Mouse (Mus musculus): ENCODE data around the gene Glra1.

DNA sequence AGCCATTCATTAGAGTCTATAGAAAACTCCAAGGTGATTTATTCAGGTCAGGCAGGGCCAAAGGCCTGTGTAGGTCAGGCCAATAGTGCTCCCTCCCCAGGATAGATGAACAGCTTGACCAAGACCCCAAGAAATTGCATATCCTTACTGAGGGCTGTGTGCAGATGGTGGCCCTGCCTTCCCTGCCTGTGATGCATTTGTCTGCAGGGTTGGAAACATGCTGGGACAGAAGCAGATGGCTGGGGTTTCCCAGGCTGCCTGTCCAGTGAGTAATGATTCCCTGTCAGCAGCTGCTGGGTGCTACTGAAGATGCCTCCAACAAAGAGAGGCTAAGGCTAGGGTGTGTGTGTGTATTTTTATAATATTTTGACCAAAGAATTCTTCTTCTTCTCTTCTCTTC lies 25.9 kb upstream of the Glra1 start:
- no peak for TF ChIP-seq POLR2A (IDR thresholded peaks at IDR 0.05; ENCODE audit: low read depth, low read length)
- no peak for TF ChIP-seq CTCF (conservative IDR thresholded peaks at IDR 0.05; ENCODE audit: insufficient read depth, insufficient read length, low read depth, low read length)

All from kidney, adult 2 months (tissue).